ENCODE assay signal across 22 mouse cellular contexts in the genomic region with DNA sequence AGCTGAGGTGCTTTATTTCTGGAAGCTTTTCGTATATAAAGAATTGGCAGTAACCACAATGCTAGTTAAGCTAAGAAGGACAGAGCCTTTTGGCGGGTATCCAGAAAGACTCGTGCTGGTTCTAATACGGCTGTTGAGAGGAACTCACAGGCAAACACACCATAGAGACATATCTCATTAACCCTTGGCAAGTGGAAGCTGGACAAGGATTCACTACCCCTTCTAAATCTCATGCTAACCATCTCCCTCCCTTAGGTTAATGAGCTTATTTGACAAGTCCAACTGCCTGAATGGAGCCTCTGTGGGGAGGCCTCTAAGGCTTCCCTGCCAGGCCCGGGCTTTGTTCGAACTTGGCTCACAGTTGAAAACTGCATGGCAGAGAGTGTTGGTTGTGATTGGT. TPM values are rescaled to one million over a fixed set of nuclear protein-coding genes. Genes with fewer than 3 reads are reported as not detected.
A peak's percentile ranks its signal among the peaks of the same experiment; 100 is the strongest.
DNase-seq lines count a peak whose midpoint lies in the region; ATAC-seq lines count a peak whose summit lies in the region.
"Had no signal": no experiment of that assay in that cellular context is flagged by ENCODE, and none has a peak within 500 bp of the region (broad histone marks: within the 10 kb centered on the region; RNA-seq: fewer than 3 reads in every experiment).

No protein-coding gene starts in this region.

- no peak overlapping the region for H3K4me3 ChIP-seq in forebrain, embryonic 12.5 days (replicated peaks)
- H3K4me3 ChIP-seq in forebrain, embryonic 10.5 days, result no peak overlapping the region
- no peak overlapping the region for H3K4me3 ChIP-seq in forebrain, embryonic 14.5 days (ENCODE audit: low read depth, low read length)
- H3K4me3 ChIP-seq in midbrain, embryonic 16.5 days (ENCODE audit: low read depth, low read length), result no peak overlapping the region
- H3K4me3 ChIP-seq: embryonic facial prominence, embryonic 15.5 days; midbrain, embryonic 12.5 days; neural tube, embryonic 13.5 days had no signal

- whole genome bisulfite sequencing in forebrain, embryonic 12.5 days, result 68% methylated on average over 6 of the region's 6 CpGs
- WGBS in forebrain, embryonic 10.5 days, result 89% methylated on average over 6 of the region's 6 CpGs
- WGBS in forebrain, embryonic 14.5 days, result 21% methylated on average over 6 of the region's 6 CpGs
- 64% methylated on average over 6 of the region's 6 CpGs for WGBS in midbrain, embryonic 16.5 days

- H3K36me3 ChIP-seq in forebrain, embryonic 12.5 days (replicated peaks), result no peaks in the 10 kb centered on the region
- no peaks in the 10 kb centered on the region for H3K36me3 ChIP-seq in forebrain, embryonic 10.5 days (replicated peaks)
- no peaks in the 10 kb centered on the region for H3K36me3 ChIP-seq in forebrain, embryonic 14.5 days (ENCODE audit: control insufficient read depth, insufficient read depth, low read length)
- no peaks in the 10 kb centered on the region for H3K36me3 ChIP-seq in midbrain, embryonic 16.5 days (ENCODE audit: control insufficient read depth, insufficient read depth, low read length)
- H3K36me3 ChIP-seq: embryonic facial prominence, embryonic 15.5 days; midbrain, embryonic 12.5 days; neural tube, embryonic 13.5 days had no signal

- DNase-seq in forebrain, embryonic 10.5 days (ENCODE audit: extremely low spot score, low spot score), result no peak
- peak; percentile 30 for DNase-seq in left cerebral cortex, postnatal 4 days
- no peak for DNase-seq in left cerebral cortex, adult 9 months (ENCODE audit: low spot score in 2 of 2)
- DNase-seq in forebrain, embryonic 14.5 days (ENCODE audit: low spot score), result peak; percentile 89
- no peak for DNase-seq in layer of hippocampus, postnatal 10 days (ENCODE audit: low spot score in 2 of 2)
- DNase-seq: adrenal gland, postnatal 25 days; B cell, adult 2 months; kidney, adult 18-20 months; liver; right cerebral cortex, adult 18-20 months; spleen, adult 18-20 months; thymus, postnatal 25 days had no signal

- no peak overlapping the region for H3K27ac ChIP-seq in forebrain, embryonic 12.5 days
- no peak overlapping the region for H3K27ac ChIP-seq in forebrain, embryonic 10.5 days
- H3K27ac ChIP-seq in forebrain, embryonic 14.5 days (ENCODE audit: low read depth, low read length), result no peak overlapping the region
- H3K27ac ChIP-seq in midbrain, embryonic 16.5 days (ENCODE audit: low read length), result no peak overlapping the region
- H3K27ac ChIP-seq: embryonic facial prominence, embryonic 15.5 days; midbrain, embryonic 12.5 days; neural tube, embryonic 13.5 days; stomach, postnatal 0 days had no signal

- H3K27me3 ChIP-seq in forebrain, embryonic 12.5 days, result no peaks in the 10 kb centered on the region
- H3K27me3 ChIP-seq in forebrain, embryonic 10.5 days (ENCODE audit: poor library complexity, severe bottlenecking), result no peaks in the 10 kb centered on the region
- H3K27me3 ChIP-seq in forebrain, embryonic 14.5 days (replicated peaks; ENCODE audit: control insufficient read depth, insufficient read depth, low read length), result no peaks in the 10 kb centered on the region
- no peaks in the 10 kb centered on the region for H3K27me3 ChIP-seq in midbrain, embryonic 16.5 days (ENCODE audit: control insufficient read depth, insufficient read depth, low read depth, low read length)
- H3K27me3 ChIP-seq: embryonic facial prominence, embryonic 15.5 days; midbrain, embryonic 12.5 days; neural tube, embryonic 13.5 days had no signal

- no peaks in the 10 kb centered on the region for H3K9me3 ChIP-seq in forebrain, embryonic 12.5 days
- no peaks in the 10 kb centered on the region for H3K9me3 ChIP-seq in forebrain, embryonic 10.5 days
- no peaks in the 10 kb centered on the region for H3K9me3 ChIP-seq in forebrain, embryonic 14.5 days (replicated peaks; ENCODE audit: control insufficient read depth, low read length)
- no peaks in the 10 kb centered on the region for H3K9me3 ChIP-seq in midbrain, embryonic 16.5 days (replicated peaks; ENCODE audit: control insufficient read depth, low read length, poor library complexity, severe bottlenecking)
- H3K9me3 ChIP-seq: embryonic facial prominence, embryonic 15.5 days; midbrain, embryonic 12.5 days; neural tube, embryonic 13.5 days had no signal

- H3K4me2 ChIP-seq in forebrain, embryonic 12.5 days, result no peak overlapping the region
- no peak overlapping the region for H3K4me2 ChIP-seq in forebrain, embryonic 14.5 days (ENCODE audit: low read length)
- H3K4me2 ChIP-seq in midbrain, embryonic 16.5 days (ENCODE audit: low read length), result no peak overlapping the region
- H3K4me2 ChIP-seq: embryonic facial prominence, embryonic 15.5 days; midbrain, embryonic 12.5 days; neural tube, embryonic 13.5 days had no signal

- H3K4me1 ChIP-seq in forebrain, embryonic 12.5 days, result peaks cover 3% of the 10 kb centered on the region; the same call in 1 of the 2 replicates
- H3K4me1 ChIP-seq in forebrain, embryonic 10.5 days, result peaks cover 13% of the 10 kb centered on the region
- peaks cover 4% of the 10 kb centered on the region; the same call in 1 of the 2 replicates for H3K4me1 ChIP-seq in forebrain, embryonic 14.5 days (ENCODE audit: control insufficient read depth, insufficient read depth, low read length)
- H3K4me1 ChIP-seq in midbrain, embryonic 16.5 days (ENCODE audit: control insufficient read depth, insufficient read depth, low read length), result 0 out of 2 replicates have a peak, but pooled peaks cover 4% of the 10 kb centered on the region
- H3K4me1 ChIP-seq: embryonic facial prominence, embryonic 15.5 days had no signal

- no peak overlapping the region for H3K9ac ChIP-seq in forebrain, embryonic 12.5 days
- no peak overlapping the region for H3K9ac ChIP-seq in forebrain, embryonic 14.5 days (ENCODE audit: low read length)
- H3K9ac ChIP-seq in midbrain, embryonic 16.5 days (ENCODE audit: low read depth, low read length), result no peak overlapping the region
- H3K9ac ChIP-seq: embryonic facial prominence, embryonic 15.5 days; midbrain, embryonic 12.5 days; neural tube, embryonic 13.5 days had no signal

- peak; percentile 43; the same call in 1 of the 2 replicates for ATAC-seq in forebrain, embryonic 12.5 days (ENCODE audit: low FRiP score)
- ATAC-seq in forebrain, embryonic 14.5 days, result peak; percentile 87
- peak; percentile 59 for ATAC-seq in midbrain, embryonic 16.5 days

- intact Hi-C loops in left cerebral cortex, postnatal 4 days (cut with DNase I), result no loop called here

RNA-seq across cellular contexts. Expression of a gene that starts 10.0 kb away (rescaled TPM):
- 5.7 and 5.8 TPM in 2 replicates for polyA plus RNA-seq in forebrain, embryonic 12.5 days (2016; fragmentation: Nextera tagmentation; extraction: Ambion mirVana)
- polyA plus RNA-seq in forebrain, embryonic 10.5 days (2016; fragmentation: Nextera tagmentation; extraction: Ambion mirVana), result 1.5 and 1.7 TPM in 2 replicates
- total RNA-seq in left cerebral cortex, postnatal 4 days (2021), result under 1 TPM; 0.22 to 0.40 TPM
- 3.1 and 3.5 TPM in 2 replicates for polyA plus RNA-seq in forebrain, embryonic 14.5 days (2014; fragmentation: Nextera tagmentation; extraction: Ambion mirVana)
- 5.2 and 5.6 TPM in 2 replicates for polyA plus RNA-seq in midbrain, embryonic 16.5 days (2015; fragmentation: Nextera tagmentation; extraction: Ambion mirVana)
- total RNA-seq in layer of hippocampus, postnatal 10 days (2021), result under 1 TPM; 0.66 to 0.69 TPM
- total RNA-seq: common myeloid progenitor, adult 5-6 weeks; ES-E14; heart, postnatal 14 days had no signal
- polyA plus RNA-seq: embryonic facial prominence, embryonic 15.5 days; gonadal fat pad, adult 2 months had no signal

Comparison
In these comparisons a context has a peak if more than half of its experiments do, and no peak if none do; other contexts are left out.
1. DNase-seq: peak in left cerebral cortex, postnatal 4 days (single experiment) and forebrain, embryonic 14.5 days (single experiment); none in forebrain, embryonic 10.5 days (single experiment), left cerebral cortex, adult 9 months (0 of 2) and layer of hippocampus, postnatal 10 days (0 of 2).
2. Peak in every context shown above with its lines, with median percentiles within 50 percentile points of each other: ATAC-seq.